Mouse (Mus musculus): ENCODE measurements around the gene Sp2.

GRCm38 (mm10) chr11:97032499-97032898 lies 49.7 kb upstream of the Sp2 start:
- TF ChIP-seq CTCF (IDR thresholded peaks at IDR 0.05; ENCODE audit: low read depth) (no peak), EP300 (IDR thresholded peaks at IDR 0.05; ENCODE audit: low read depth) (no peak)

Data from liver, embryonic 14.5 days (tissue).